Mouse (Mus musculus) ES-Bruce4 (cell line): ENCODE measurements around the gene Phyh.

Experiments
- CTCF ChIP-seq: IDR thresholded peaks from one replicate; pipeline ENCODE4 v1.8.1; 2011; ENCODE audit warnings: low read depth, low read length
- EP300 ChIP-seq: IDR thresholded peaks from 2 replicates; pipeline ENCODE4 v1.6.1; 2011; ENCODE audit warnings: low read depth, low read length; ENCODE audit not compliant: insufficient read depth
- POLR2A ChIP-seq: IDR thresholded peaks from one replicate; pipeline ENCODE4 v1.8.1; 2011; ENCODE audit warnings: low read length; ENCODE audit not compliant: insufficient read depth

DNA sequence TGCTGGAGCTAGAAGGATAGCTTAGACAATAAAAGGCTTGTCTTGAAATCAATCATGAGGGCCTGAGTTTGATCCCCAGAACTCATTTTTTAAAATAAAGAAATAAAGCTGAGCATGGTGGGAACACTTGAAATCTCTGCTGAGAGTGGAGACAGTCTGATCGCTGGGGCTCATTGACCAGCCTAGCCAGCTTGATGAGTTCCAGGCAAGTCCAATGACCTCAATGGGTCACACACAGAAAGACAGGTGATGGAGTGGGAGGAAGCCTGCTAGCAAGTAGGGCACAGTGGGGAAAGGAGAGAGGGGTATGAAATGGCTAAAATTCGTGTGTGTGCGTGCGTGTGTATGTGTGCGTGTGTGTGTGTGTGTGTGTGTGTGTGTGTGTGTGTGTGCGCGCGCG lies 15.7 kb downstream of the Phyh start:
- no peak for TF ChIP-seq CTCF
- no peak for TF ChIP-seq POLR2A
- TF ChIP-seq EP300 = no peak
